Mouse (Mus musculus) frontal cortex, adult (tissue): ENCODE measurements around the gene Ccs.

Experiments used
- ATAC-seq: cut with Nextera tagmentation; 2 replicates; pipeline ENCODE4 v1.9.2; 2017; ENCODE audit warnings: mild to moderate bottlenecking, moderate library complexity, mixed read lengths; ENCODE audit not compliant: low TSS enrichment

The Ccs gene

GRCm38 (mm10) chr19:4782891-4783290 lies 56.2 kb downstream of the Ccs start:
- ATAC-seq: no peak
